Mouse (Mus musculus) embryonic facial prominence, embryonic 13.5 days (tissue): ENCODE results near the gene Cables2. TPM values are rescaled to one million over a fixed set of nuclear protein-coding genes. Genes with fewer than 3 reads are reported as not detected.
A peak's percentile ranks its signal among the peaks of the same experiment; 100 is the strongest.

ENCODE experiments used
- ATAC-seq: fragments of 200-750 bp; cut with Nextera tagmentation; 2 replicates; pipeline ENCODE4 v1.8.0; 2017; ENCODE audit warnings: low read depth; ENCODE audit not compliant: insufficient number of reproducible peaks, insufficient read depth, low FRiP score, low TSS enrichment
- H3K27ac ChIP-seq: fragments of 300-500 bp; sonication (generic); 2 replicates; pipeline ENCODE4 v1.5.1; 2015; ENCODE audit warnings: moderate library complexity, mild to moderate bottlenecking, inconsistent platforms
- H3K27me3 ChIP-seq: fragments of 300-500 bp; sonication (generic); 2 replicates; pipeline ENCODE4 v1.6.1; 2015; ENCODE audit warnings: mild to moderate bottlenecking, inconsistent platforms
- H3K36me3 ChIP-seq: fragments of 300-500 bp; sonication (generic); 2 replicates; pipeline ENCODE4 v1.6.1; 2015; ENCODE audit warnings: mild to moderate bottlenecking, inconsistent platforms
- H3K4me1 ChIP-seq: fragments of 300-500 bp; sonication (generic); 2 replicates; pipeline ENCODE4 v1.6.1; 2015; ENCODE audit warnings: inconsistent platforms
- H3K4me2 ChIP-seq: fragments of 300-500 bp; sonication (generic); 2 replicates; pipeline ENCODE4 v1.6.1; 2015; ENCODE audit warnings: moderate library complexity, mild to moderate bottlenecking, inconsistent platforms
- H3K4me3 ChIP-seq: fragments of 300-500 bp; sonication (generic); 2 replicates; pipeline ENCODE4 v1.5.1; 2015; ENCODE audit warnings: mild to moderate bottlenecking, inconsistent platforms
- H3K9ac ChIP-seq: fragments of 300-500 bp; sonication (generic); 2 replicates; pipeline ENCODE4 v1.6.1; 2015; ENCODE audit warnings: mild to moderate bottlenecking, inconsistent platforms
- H3K9me3 ChIP-seq: fragments of 300-500 bp; sonication (generic); 2 replicates; pipeline ENCODE4 v1.6.1; 2016; ENCODE audit warnings: inconsistent platforms
- WGBS: fragments of 180-500 bp; shearing (Covaris S2); methylation state at CpG from one replicate; pipeline ENCODE4 v1.1.7; 2015; ENCODE audit warnings: mixed read lengths; 5-methylcytosine and 5-hydroxymethylcytosine counted together
- polyA plus RNA-seq: library from polyadenylated mRNA; unstranded; fragments of >200 nt; fragmentation: Nextera tagmentation; extraction: Ambion mirVana; gene quantifications from 2 replicates; pipeline ENCODE4 v1.2.1, GENCODE M21; 2015

Cables2 gene
- polyA plus RNA-seq, 1 experiment from 2014 or later, result 11.6 TPM

DNA sequence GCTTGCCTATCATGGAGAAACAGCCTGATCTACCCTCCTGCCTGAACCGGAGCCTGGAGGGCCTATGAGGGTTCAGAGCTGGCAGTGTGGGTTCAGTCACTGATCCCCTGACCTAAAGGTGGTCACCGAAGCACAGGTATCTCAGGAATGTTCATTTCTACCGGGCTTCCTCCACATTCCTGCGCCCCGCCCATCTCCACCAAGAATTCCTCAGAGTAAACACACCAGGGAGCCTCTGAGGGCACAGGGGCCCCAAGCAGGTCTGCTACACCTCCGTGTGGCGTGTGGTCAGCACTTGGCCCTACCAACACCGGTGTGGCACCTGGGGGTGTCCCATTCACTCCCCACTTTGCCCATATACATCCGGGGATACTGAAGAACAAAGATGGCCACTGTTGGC lies 53.1 kb downstream of the Cables2 start:
- no peaks in the 10 kb centered on the region for H3K9me3 ChIP-seq
- H3K4me2 ChIP-seq, result no peak overlapping the region
- no peak for ATAC-seq
- H3K36me3 ChIP-seq, result no peaks in the 10 kb centered on the region
- peaks cover 27% of the 10 kb centered on the region for H3K27me3 ChIP-seq
- H3K4me1 ChIP-seq, result peaks cover 30% of the 10 kb centered on the region
- 68% methylated on average over 9 of the region's 9 CpGs for WGBS
- no peak overlapping the region for H3K4me3 ChIP-seq
- H3K9ac ChIP-seq, result no peak overlapping the region
- no peak overlapping the region for H3K27ac ChIP-seq

DNA sequence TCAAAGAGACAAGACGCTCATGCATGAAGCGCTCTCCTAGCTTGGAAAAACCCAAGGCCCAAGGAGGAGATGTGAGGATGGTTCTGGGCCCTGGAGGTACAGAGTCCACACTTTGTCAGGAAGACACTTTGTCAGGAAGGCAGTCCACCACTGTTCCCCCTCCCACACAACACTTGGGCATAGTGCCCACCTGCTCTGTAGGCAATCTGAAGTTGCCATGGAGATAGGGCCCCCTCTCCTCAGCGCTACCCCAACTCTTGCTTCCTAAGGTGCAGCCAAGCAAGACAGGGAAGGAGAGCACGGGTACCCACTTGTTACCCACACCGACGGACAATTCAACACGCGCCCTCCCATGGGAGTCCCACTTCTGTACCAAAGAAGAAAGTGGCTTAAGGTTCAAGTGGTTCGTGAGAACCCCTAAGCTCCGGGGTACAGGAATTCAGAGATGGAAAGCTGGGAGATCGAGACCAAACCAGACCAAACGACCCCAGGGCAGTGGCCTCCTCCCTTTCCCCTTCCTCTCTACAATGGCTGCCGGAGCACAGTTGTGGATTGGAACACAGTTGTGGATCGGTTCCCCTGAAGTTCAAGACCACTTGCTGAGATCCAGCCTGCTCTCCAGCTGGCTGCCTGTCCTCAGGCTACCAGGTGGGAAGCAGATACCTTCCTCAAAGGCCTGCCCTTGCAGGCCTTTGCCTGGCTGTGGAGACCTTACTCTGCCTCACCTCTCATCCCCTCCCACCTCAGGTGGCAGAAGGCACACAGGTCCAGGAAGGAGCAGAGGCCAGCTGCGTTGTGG lies 54.0 kb downstream of the Cables2 start:
- 77% methylated on average over 15 of the region's 15 CpGs for WGBS
- H3K27ac ChIP-seq, result peak overlapping the region; percentile 18; the same call in 1 of the 2 replicates
- H3K27me3 ChIP-seq, result peaks cover 19% of the 10 kb centered on the region
- H3K9ac ChIP-seq, result no peak overlapping the region
- peaks cover 24% of the 10 kb centered on the region for H3K4me1 ChIP-seq
- H3K36me3 ChIP-seq, result no peaks in the 10 kb centered on the region
- ATAC-seq, result no peak
- H3K4me2 ChIP-seq, result no peak overlapping the region
- H3K9me3 ChIP-seq, result no peaks in the 10 kb centered on the region
- H3K4me3 ChIP-seq, result no peak overlapping the region

DNA sequence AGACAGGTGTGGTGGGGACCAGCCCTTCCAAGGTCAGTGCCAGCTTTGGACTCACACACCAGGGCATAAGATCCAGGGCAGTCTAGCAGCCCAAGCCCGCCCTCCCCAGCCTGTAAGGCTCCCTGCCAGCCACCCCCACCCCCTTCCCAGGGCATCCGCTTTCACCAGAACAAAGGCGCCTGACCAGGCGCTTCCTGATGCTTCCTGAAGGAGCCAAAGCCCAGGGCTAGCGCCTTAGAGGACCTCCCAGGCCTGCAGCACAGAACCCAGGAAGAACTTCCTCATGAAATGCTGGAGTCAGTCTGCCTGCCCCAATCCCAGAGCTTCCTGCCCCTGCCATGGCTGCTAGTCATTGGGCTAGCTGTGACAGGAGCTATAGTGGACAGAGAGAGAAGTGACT lies 54.6 kb downstream of the Cables2 start:
- H3K9ac ChIP-seq, result no peak overlapping the region
- H3K4me3 ChIP-seq, result no peak overlapping the region
- H3K4me2 ChIP-seq, result no peak overlapping the region
- H3K27me3 ChIP-seq, result peaks cover 13% of the 10 kb centered on the region
- 26% methylated on average over 5 of the region's 5 CpGs for WGBS
- no peak for ATAC-seq
- no peaks in the 10 kb centered on the region for H3K9me3 ChIP-seq
- H3K4me1 ChIP-seq, result peaks cover 24% of the 10 kb centered on the region
- peak overlapping the region; percentile 28; the same call in 1 of the 2 replicates for H3K27ac ChIP-seq
- no peaks in the 10 kb centered on the region for H3K36me3 ChIP-seq

DNA sequence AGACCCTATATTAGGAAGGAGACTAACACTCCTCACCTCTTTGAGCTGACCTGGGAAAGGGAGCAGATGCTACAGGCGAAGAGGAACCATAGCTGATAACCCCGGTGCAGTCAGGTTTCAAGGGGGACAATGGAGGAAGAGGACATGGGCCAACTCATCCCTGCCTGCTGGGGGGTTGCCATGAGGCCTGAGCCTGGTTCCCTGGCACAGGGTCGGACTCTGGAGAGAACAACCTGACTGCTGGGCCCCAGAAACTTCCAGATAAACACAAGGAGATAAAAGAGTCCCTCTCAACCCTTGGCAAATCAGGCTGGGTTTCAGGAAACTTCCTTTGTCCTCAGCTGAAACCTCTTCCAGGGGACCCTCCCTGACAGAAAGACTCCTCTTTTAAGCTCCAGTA lies 55.1 kb downstream of the Cables2 start:
- 86% methylated on average over 3 of the region's 3 CpGs for WGBS
- peaks cover 24% of the 10 kb centered on the region for H3K4me1 ChIP-seq
- ATAC-seq, result no peak
- no peaks in the 10 kb centered on the region for H3K36me3 ChIP-seq
- H3K27me3 ChIP-seq, result peaks cover 8% of the 10 kb centered on the region
- no peak overlapping the region for H3K9ac ChIP-seq
- H3K4me2 ChIP-seq, result no peak overlapping the region
- H3K4me3 ChIP-seq, result no peak overlapping the region
- H3K9me3 ChIP-seq, result no peaks in the 10 kb centered on the region
- H3K27ac ChIP-seq, result peak overlapping the region; percentile 28; the same call in 1 of the 2 replicates

DNA sequence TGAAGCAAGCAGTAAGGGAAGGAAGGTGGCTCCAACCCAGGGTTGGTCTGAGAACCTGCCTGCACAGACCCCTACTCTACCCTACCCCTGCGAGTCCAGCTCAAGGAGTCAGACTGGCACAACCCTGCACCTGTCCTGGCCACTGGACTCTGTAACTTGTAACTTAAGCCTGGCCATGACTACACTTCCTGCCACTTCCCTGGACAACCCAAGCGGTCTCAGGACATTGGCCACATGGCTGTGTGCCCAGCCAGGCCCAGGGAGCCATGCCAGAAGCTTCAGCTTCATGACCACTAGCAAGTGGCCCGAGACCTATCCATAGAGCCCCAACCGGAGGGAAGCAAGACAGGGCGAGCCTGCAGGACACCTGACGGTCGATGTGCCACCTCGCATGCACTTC lies 55.7 kb downstream of the Cables2 start:
- Histone ChIP-seq H3K4me2 (no peak overlapping the region), H3K27ac (no peak overlapping the region), H3K4me3 (no peak overlapping the region), H3K4me1 (peaks cover 18% of the 10 kb centered on the region), H3K9me3 (no peaks in the 10 kb centered on the region), H3K36me3 (no peaks in the 10 kb centered on the region), H3K9ac (no peak overlapping the region), H3K27me3 (peaks cover 2% of the 10 kb centered on the region; the same call in 1 of the 2 replicates)
- no peak for ATAC-seq
- 92% methylated on average over 8 of the region's 8 CpGs for WGBS

DNA sequence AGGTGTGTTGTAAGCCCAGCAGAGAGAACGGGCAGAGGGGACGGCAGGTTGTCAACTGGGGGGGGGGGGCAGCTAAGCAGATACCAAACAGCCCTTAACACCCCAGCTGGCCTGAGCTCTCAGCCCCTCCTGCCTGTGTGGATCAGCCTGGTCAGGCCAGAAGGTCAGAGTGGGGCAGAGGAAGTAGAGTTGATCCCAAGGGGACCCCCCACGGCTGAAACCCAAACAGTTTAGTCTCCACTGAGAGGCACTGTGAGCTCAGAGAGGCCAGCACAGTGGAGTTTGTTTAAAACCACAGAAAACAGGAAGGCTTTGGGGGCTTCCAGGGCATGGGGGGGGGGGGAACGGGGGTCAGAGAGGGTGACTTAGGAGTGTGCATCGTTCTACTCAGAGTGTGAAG lies 56.4 kb downstream of the Cables2 start:
- 46% methylated on average over 5 of the region's 5 CpGs for WGBS
- no peaks in the 10 kb centered on the region for H3K9me3 ChIP-seq
- peaks cover 11% of the 10 kb centered on the region for H3K4me1 ChIP-seq
- no peak overlapping the region for H3K4me3 ChIP-seq
- no peak for ATAC-seq
- H3K27ac ChIP-seq, result no peak overlapping the region
- H3K4me2 ChIP-seq, result no peak overlapping the region
- H3K9ac ChIP-seq, result no peak overlapping the region
- H3K27me3 ChIP-seq, result no peaks in the 10 kb centered on the region
- no peaks in the 10 kb centered on the region for H3K36me3 ChIP-seq

DNA sequence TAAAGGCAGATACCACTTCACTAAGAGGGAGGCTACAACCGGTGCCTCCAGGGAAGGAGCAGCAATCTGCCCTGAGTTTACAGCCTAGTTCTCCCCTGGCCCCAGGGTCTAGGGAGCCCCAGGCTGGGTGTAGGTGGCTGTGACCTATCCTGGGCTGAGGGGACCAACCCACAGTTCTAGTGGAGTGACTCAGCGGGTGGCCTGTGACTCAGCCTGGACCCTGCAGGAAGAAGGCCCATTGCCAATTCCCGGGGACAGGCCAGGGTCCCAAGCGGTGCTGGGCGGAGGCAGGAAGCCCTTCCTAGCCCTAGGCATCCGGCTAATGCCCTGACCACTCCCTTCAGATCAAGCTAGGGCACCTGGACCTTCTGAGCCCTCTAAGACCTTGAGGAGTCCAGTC lies 57.3 kb downstream of the Cables2 start:
- peaks cover 10% of the 10 kb centered on the region for H3K4me1 ChIP-seq
- no peak for ATAC-seq
- no peaks in the 10 kb centered on the region for H3K36me3 ChIP-seq

DNA sequence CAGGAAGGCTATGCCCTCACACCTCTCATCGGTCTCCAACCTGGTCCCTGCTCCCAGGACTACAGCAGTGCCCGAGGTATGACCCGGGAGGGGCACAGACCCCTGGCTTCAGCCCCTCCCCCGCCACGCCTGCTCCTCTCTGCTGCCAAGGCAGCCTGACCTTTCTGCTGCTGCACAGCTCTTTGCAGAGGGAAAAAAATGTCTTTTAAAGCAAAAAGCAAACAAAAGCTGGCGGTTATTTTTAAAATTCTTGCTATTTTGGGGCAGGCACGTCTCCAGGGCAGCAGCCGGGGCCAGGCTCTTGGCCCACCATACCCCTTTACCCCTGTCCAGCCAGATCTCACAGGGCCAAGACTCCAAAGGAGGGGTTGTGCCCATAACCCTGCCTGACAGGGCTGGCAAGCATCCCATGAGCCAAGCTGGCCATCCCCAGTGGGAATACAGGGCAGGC lies 58.3 kb downstream of the Cables2 start:
- no peak overlapping the region for H3K4me2 ChIP-seq
- no peak overlapping the region for H3K27ac ChIP-seq
- H3K27me3 ChIP-seq, result no peaks in the 10 kb centered on the region
- H3K4me1 ChIP-seq, result peaks cover 6% of the 10 kb centered on the region
- WGBS, result 59% methylated on average over 8 of the region's 8 CpGs
- H3K4me3 ChIP-seq, result no peak overlapping the region
- no peak for ATAC-seq
- no peaks in the 10 kb centered on the region for H3K9me3 ChIP-seq
- no peak overlapping the region for H3K9ac ChIP-seq
- H3K36me3 ChIP-seq, result no peaks in the 10 kb centered on the region

More for the DNA sequence above, 57.3 kb downstream of the Cables2 start:
- Histone ChIP-seq H3K27me3 (no peaks in the 10 kb centered on the region), H3K4me2 (no peak overlapping the region), H3K4me3 (no peak overlapping the region), H3K9ac (no peak overlapping the region), H3K27ac (no peak overlapping the region), H3K9me3 (no peaks in the 10 kb centered on the region)
- 69% methylated on average over 6 of the region's 6 CpGs for WGBS

DNA sequence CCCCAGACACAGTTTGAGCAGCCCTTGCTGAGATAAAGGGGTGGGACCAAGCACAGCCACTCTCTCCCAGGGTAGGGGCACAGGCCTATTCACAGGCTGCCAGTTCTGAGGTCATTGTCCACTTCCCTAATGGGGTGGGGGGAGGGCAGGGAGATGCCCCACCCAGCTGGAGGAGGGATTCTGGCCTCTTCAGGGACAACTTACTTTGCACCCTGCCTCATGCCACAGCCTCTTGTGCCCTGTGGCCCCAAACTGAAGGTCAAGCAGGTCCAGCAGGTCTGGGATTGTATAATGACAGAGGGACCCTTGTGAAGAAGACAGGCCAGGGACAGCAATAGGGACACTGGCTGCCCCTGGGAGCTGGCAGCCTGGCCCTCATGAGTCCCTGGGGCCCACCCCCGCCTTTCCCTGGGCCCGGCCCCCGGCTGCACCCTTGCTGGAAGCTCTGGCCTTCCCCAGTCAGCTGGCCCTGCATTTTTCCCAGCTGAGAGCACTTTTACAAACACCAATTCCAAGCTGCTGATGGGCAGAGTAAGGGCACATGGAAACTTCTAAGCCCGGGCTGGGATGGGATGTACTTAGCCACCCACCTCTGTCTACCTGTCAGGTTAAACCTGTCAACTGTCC lies 58.8 kb downstream of the Cables2 start:
- Histone ChIP-seq H3K9ac (no peak overlapping the region), H3K4me2 (no peak overlapping the region), H3K9me3 (no peaks in the 10 kb centered on the region), H3K36me3 (no peaks in the 10 kb centered on the region), H3K4me1 (no peaks in the 10 kb centered on the region), H3K4me3 (no peak overlapping the region), H3K27me3 (no peaks in the 10 kb centered on the region), H3K27ac (no peak overlapping the region)
- 79% methylated on average over 4 of the region's 4 CpGs for WGBS
- no peak for ATAC-seq

DNA sequence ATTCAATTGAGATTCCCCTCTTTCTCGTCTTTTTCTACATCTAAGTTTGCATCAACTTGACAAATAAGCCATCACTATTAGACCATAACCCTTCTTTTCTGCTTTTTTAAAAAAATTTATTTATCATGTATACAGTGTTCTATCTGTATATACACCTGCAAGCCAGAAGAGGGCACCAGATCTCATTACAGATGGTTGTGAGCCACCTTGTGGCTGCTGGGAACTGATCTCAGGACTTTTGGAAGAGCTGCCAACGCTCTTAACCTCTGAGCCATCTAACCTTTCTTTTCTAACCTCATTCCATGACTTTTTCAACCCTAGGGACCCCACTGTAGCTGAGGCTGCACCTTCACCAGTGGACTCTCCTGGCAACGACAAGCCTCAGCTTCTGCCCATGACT lies 61.0 kb downstream of the Cables2 start:
- 81% methylated on average over 3 of the region's 3 CpGs for WGBS
- Histone ChIP-seq H3K4me3 (no peak overlapping the region), H3K9me3 (no peaks in the 10 kb centered on the region), H3K4me1 (no peaks in the 10 kb centered on the region), H3K9ac (no peak overlapping the region), H3K27me3 (no peaks in the 10 kb centered on the region), H3K27ac (no peak overlapping the region), H3K4me2 (no peak overlapping the region), H3K36me3 (no peaks in the 10 kb centered on the region)
- no peak for ATAC-seq

DNA sequence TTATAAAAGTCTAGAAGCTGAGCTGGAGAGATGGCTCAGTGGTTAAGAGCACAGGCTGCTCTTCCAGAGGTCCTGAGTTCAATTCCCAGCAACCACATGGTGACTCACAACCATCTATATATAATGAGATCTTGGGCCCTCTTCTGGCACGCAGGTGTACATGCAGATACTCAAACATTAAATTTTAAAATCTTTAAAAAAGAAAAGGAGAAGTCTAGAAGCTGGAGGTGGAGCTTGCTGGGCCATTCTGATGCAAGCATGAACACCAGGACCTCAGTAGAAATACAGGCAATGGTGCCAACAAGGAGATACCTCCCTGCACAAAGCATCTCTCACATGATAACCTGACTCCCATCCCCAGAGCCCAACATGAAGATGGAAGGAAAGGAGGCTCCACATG lies 64.3 kb downstream of the Cables2 start:
- Histone ChIP-seq H3K27me3 (no peaks in the 10 kb centered on the region), H3K36me3 (no peaks in the 10 kb centered on the region), H3K9me3 (no peaks in the 10 kb centered on the region), H3K9ac (no peak overlapping the region), H3K4me1 (peaks cover 7% of the 10 kb centered on the region; the same call in 1 of the 2 replicates), H3K4me3 (no peak overlapping the region), H3K27ac (no peak overlapping the region), H3K4me2 (no peak overlapping the region)
- WGBS, result 64% methylated on average over 1 of the region's 1 CpGs
- ATAC-seq, result no peak
